Mouse (Mus musculus) kidney, adult 8-10 months (tissue): Measurements from ENCODE around the gene Hs6st1.

Experiments
- DNase-seq, 2 experiments: peaks; one replicate each; pipeline ENCODE4 v3.0.0; 2022

Gene Hs6st1

DNA sequence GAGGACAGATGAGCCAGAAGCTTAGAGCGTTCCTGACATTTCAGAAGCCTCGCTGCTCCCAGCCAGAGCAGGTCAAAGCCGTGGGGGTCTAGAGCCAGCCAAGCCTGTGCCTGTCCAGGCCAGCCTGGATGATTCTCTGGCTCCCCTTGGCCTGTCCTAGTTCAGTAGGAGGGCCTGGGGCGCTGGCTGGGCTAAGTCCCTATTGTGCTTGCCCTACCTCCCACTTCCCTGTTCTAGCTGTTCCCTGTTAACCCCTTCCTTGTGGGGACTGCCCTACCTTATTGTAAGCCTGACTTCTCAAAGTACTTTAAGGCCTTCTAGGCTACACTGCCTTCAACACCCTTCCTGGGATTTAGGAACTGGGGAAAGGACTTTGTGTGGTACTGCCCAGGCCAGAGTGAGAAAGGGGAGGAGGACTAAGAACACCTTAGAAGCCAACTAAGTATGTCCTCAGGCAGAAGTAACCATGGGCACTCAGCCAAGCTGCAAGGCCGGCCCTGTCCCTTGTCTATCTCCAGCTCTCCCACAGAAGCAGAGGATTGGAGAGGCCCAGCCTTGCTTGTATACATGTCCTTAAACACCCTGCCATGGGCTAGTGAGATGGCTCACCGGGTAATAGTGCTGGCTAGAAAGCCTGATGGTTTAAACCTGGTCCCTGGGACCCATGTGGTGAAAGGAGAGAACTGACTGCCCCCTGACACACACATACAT, 22.0 kb downstream of the Hs6st1 start:
- no peak for DNase-seq

DNA sequence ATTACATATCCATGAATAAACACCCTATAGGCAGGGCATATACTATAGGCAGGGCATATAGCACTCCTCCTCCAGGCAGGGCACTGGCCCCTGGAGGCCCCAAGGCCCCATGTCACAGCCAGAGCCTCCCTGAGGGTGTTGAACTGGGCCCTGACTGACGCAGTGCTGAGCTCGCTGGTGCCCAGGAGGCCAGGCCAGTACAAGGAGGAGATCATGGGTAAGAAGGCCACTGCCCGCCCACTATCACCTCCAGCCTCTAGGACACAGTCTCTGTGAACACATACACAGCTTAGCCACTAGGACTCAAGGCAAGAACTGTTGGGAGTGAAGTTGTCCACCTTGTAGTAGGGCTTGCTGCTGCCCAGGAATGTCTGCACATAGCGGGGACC, 22.5 kb downstream of the Hs6st1 start:
- no peak for DNase-seq

DNA sequence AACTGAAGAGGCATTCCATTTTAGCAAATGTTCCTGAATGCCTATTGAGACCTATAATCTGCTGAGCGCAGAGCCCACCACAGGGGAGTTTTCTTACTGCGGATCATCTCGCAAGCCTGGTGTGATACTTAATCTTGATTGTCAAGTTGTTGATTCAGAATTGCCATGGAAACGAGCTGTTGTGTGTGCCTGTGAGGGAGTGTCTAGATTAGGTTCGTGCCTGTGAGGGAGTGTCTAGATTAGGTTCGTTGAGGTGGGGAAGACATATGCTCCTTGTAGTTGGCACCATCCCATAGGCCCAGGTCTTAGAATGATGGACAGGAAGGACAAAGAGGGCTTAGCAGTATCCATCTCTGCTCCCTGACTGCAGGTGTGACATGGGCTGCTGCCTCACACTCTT, 23.0 kb downstream of the Hs6st1 start:
- no peak for DNase-seq

DNA sequence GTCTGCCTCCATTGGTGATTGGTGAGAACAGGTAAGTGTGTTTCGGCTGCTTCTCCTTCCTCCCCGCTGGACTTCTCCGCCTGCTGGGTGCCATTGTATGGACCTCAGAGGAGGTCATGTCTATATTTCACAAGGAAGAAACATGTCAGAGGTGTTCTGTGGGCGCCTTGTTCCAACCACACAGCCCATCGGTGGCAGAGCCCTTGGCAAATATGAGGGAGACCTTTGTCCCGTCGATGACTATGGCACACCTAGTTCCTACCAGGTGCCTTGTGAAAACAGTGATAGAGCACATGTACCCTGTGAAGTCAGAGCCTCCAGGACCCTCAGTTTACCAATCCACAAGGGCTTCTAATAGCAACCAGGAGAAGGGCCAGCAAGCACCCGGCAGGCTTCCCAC, 25.5 kb downstream of the Hs6st1 start:
- DNase-seq, result no peak

DNA sequence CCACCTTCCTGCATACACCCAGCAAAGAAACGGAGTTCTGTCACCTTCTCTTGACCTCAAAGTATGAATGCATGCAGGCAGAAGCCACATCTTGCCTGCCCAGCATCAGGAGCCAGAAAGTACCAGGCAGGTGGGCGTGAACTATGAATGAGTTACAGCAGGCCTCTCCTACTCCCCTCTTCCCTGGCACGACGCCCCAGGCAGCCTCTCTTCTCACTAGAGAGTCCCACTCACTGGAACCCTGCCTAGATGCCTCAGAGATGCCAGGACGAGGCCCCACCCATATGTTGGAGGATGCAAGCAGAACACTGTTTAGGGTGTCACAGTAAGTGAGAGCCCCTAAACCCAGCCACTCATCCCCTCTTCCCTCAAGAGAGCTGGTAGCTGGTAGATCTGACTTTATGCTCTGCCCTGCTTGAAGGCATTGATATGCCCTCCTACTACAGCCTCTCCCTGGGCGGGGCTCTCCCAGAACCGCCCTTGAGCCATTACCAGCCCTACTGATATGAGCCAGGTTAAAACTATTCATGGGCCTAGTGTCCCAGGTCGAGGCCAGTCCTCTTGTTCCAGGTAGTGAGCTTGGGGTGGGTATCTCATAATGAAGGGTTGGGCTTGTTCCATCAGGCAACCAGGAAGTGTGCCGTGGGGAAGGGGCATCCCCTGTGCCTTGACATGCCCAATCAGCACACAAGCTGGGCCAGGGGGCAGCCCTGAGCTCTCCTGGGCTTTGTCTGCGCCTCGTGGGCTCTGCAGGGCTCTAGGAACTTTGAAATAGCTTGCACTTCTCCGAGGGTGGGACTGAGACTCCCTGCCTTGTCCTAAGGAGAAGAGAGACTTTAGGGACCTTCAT, 27.4 kb downstream of the Hs6st1 start:
- DNase-seq, result no peak

DNA sequence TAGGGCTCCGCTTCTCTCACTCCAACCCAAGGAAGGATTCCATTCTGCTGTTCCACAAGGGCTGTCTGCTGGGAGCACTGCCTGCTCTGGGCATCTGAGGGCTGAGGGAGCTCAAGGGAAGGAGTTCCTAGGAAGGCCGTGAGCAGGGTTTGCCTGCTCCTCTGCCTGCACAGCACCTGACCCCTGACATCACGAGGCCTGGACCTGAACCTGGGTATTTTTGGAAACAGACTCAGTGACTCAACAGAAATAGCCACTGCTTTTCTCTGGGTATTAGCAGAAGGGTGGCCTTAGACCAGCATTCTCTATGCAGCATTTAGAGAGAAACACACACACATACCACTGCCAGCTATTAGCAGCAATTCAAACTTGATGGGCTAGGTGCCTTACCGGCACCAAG, 30.2 kb downstream of the Hs6st1 start:
- no peak for DNase-seq

DNA sequence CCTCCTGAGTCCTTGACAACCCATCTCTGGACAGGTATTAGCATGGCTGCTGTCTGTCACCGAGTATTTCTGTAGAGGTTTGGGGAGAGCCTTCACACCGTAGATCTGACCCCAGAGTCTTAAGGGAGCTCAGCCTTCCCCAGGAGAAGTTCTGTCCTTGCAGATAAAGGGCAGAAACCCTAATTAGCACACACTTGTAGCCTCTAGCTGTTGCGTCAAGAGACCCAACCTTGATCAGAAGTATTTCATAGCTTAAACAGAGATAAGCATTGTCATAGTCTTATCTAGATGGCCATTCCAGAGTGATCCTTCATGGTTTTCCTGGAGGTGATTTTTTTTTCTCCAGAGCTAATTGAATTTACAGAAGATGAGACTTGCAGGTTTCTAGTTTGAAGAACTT, 32.2 kb downstream of the Hs6st1 start:
- DNase-seq, result no peak

DNA sequence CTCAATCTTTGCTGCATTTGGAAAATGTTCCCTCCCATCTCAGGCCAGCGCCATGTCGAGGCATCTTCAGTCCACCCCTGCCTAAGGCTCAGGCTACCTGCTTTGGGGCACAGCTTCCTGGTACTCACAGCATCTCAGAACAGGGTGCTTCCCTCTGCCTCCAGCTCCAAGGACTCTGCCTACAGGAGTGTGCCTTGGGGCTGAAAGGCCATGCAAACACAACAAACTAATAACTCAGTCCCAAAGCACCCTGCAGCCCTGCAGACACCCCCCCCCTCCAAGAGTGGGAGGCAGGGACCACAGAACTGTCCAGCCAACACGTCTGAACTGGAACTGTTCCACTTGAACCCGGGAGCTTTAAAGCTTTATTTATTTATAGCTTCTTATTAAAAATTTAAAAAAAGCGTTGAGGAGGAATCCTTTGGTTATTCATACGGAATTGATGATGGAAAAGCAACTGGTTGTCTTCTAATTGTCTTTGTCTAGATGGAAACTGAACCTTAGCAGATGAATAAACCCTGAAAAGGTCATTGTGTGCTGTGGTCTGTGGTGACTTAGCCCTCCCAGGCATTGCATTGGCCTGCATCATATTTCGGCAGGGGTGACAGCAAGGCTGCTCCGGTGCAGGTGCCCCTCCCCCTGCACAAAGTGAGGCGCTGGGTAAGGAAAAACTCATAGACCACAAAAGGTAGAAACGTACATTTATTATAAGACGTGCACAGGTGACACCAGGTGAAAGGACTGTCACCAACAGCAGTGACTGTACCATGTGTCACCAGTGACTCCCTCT, 37.9 kb downstream of the Hs6st1 start:
- DNase-seq, result no peak

DNA sequence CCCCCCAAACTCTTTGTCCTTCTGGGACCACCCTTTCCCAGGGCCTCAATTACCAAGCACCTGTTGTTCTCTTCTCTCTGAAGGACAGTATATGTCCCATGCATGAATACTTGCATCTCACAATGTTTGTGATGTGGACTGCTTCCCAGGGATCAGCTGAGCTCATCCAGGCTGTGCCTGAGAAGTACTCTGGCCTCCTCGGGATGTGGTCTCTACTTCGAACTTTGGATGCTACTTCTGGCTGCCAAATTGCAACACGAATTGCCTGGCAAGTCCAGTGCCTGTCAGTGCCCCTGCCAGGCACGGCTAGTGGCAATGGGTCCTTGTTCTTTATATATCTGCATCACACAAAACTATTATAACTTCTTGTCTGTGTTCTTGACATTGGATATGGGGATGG, 41.8 kb downstream of the Hs6st1 start:
- DNase-seq, result peak; percentile 31 to 37

DNA sequence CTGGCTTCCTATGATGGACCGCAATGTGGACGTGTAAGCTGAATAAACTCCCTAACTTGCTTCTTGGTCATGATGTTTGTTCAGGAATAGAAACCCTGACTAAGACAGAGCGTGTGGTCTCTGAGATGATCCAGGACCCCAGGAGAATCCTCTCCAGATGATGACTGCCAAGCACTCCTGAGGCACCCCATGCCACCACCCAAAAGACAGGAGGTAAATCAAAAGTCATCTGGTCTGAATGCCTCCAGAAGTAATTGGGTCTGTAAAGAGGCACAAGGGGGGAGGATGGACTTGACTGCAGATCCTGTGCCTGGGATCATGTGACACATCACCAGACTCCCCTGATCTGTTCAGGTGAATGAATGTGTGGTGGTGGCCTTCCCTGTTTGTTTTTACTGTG, 44.5 kb downstream of the Hs6st1 start:
- DNase-seq, result no peak

DNA sequence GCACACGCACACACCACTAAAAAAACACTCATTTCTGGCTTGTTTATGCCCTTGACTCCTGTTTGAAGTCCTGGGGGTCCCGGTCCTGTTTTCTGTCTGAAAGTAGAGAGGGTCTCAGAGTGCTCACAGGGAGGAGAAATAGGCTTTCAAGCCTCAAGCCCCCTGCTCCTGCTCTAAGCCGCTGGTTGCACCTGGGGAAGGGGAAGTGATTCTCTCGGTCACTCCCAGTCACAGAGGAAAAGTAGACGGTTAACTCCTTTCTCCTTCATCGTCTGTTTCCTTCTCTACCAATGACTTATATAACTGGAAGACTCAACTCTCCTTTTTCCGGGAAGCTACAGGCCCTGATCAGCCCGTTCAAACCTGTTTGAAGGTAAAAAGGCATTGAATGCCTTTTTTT, 45.5 kb downstream of the Hs6st1 start:
- DNase-seq, result no peak

DNA sequence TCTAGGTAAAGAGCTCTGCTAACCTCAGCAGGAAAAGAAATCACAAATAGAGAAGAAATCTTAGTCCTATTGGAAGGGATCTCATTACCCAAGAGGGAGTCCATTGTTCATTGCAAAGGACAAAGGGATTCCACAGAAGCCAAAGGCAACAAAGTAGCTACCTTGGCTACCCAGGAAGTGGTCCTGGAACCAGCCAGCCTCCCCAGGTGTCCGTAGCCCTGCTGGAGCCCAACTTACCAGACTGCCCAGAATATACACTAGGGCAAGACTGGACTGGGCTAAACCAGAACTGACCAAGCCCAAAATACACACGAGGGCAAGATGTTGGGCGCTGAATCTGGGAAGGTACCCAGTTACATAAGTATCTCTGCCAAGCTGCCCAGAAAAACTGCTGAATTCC, 46.6 kb downstream of the Hs6st1 start:
- no peak for DNase-seq

DNA sequence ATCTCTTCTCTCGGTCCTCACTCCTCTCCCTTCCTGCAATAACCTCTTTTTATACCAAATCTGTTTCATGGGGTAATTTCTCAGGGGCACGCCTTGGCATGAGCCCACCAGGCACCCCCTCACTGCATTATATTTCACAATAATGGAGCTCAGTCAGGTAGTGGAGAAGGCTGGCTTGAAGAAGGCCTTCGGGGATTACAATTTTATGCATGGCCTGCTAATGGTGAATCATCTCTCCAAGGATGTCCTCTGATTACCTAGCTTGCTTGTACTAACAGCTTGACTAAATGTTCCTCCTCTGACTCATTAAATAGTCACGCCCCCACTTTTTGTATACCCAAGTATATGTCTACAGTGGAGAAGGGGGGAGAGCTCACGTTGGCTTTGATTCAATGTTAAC, 48.3 kb downstream of the Hs6st1 start:
- no peak for DNase-seq

DNA sequence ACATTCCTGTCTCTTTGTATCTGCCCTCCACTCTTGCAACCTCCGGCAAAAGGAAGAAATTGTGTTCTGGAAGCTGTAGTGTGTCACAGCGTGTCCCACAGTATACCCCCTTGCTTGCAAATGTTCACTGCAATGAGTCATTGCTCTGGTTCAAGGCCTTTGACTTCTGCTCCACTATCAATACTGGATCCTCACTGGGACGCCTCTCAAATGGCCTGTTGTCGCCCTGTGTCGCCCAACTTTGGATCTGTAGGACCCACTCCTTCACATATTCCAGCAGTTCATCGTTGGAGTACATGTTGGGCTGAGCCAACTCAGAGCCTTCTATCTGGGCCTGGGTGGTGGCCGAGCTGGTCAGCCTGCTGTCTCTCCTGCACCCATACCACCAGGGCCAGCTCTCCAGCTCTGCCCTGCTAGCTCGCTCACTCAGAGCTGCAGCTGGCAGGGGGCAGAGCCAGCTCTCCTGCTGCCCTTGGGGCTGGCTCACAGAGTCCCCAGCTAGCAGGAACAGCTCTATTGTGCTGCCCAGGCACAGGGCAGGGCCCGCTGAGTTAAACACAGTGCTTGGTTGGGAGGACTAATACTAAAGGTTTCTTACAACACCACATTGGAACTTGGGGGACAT, 50.0 kb downstream of the Hs6st1 start:
- DNase-seq, result no peak

DNA sequence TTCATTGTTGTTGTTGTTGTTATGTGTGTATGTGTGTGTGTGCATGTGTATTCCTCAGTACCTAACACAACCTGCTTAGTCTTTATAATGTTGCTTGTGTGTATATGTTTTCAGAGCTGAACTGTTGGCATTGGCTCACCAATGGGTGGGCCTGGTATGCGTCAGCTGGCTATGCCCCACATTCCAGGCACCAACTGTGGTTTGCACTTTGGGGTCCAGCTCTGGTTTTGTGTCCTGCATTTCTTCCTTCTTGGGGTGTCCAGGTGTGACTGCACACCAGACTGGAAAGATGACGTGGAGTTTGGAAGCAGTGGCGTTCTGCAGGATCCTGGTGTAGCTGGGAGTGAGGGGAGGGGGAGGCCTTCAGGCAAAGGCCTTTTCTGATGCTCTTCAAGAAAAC, 50.8 kb downstream of the Hs6st1 start:
- no peak for DNase-seq

DNA sequence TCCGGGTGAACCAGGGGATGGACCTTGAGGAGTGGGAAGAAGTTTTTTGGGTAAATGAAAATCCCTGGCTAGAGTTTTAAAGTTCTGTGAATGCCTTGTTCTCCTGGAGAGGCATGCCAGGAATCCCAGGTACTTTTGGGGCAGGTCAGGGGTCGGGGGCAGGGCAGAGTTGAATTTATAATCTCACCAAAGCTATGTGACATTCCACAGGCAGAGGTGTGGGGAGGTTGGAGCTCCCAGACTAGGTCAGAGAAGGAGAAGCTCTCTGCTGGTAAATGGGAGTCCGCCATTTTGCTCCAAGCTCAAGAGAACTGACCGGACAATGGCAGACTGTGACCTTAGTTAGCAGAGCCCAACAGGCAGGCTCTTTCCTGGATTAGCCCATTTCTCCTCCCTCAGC, 51.2 kb downstream of the Hs6st1 start:
- DNase-seq, result no peak

DNA sequence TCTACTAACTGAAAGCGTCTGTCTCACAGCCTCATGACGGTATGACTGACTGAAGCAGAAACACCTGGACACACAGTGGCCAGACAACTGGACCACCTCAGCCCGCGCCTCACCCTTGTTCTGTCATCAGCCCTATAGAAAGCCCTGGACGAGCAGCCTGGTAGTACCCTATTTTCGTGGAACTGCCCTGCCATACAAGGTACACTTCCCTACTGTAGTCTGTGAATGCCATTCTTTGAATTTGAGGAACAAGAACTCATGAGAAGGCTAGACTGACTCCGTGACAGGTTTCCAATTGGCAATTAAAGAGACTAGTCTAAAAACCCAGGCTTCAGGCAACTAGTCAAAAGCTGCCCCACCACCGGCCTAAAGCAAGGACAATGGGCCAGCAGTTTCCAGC, 53.0 kb downstream of the Hs6st1 start:
- DNase-seq, result no peak

DNA sequence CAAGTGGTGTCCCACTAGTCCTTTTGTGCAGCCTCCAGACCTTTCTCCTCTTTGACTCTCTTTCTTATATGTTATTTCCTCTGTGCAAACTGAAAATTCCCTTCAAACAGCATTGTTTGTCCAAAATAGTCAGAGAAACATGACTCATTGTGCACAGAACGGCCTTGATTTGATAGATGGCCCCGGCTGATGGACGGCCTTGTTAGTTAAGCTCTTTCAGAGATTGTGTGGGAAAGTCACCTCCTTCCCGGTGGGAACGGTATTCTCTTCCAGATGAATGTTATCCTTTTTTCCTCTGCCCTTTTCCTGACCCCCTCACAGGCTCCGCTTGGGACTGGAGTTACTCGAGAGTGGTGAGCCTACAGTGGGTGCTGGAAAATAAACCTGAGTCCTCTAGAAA, 56.9 kb downstream of the Hs6st1 start:
- no peak for DNase-seq

DNA sequence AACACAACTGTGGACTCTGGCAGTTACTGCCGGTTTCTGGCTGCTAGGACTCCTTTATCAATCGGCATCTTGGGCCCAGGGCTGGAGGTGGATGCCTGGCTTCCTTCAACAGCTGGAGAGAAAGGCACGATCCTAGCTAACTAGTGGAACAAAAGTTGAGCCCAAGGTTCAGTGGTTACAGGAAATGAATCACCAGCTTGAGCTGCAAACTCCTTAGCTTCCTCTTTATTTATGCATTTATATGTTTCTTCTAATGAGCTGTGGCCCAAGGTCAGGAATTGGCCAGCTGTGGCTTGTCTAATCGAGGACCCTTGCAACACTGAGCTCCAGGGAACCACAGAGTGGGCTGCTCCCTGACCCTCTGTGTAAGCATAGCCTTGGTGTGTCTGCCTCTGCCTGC, 60.9 kb downstream of the Hs6st1 start:
- peak; percentile 41 to 60 for DNase-seq

DNA sequence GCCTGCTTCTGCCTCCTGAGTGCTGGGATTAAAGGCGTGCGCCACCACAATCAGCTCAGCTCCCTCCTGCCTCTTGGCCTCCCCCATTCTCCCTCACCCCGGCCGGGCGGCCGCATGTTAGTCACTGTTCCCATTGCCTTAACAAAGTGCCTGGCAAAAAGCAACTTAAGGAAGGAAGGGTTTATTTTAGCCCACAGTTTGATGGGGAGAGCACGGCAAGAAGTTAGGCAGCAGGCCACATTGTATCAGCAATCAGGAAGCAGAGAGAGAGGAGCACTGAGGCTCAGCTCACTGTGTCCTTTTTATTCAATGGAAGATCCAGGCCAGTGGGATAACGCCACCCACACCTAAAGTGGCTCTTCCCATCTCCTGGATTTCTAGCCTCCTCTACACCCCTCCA, 61.7 kb downstream of the Hs6st1 start:
- DNase-seq, result no peak

DNA sequence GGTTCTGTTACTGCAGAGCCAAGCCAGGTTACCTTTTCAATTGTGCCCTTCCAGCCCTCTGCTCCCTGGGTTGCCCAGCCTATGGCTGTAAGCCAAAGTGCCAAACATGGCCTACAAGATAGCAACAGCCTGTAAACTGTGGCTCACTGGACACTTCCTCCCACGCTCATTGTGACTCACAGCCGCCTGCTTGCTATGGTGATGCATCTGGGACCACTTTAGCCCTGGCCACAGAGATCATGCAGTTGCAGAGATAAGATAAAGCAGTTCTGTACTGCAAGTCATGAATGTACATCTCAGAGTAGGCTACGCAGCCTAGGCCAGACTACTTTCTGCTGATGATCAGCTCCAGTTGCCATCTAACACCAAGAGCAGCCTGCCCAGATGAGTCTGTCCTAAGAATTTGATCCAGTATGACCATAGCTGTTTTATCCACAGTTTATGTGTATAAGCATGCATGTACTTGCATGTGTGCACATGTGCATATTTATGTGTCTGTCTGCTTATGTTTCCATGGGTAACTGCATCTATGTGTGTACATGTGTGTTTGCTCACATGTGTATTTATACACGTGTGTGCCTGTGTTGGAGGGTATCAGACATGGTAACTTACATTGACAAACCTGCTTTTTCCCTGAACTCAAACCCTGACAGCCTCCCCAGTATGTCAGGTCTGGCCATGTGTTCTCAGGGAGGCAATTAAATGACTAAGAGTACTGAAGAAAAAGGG, 62.3 kb downstream of the Hs6st1 start:
- DNase-seq, result no peak

DNA sequence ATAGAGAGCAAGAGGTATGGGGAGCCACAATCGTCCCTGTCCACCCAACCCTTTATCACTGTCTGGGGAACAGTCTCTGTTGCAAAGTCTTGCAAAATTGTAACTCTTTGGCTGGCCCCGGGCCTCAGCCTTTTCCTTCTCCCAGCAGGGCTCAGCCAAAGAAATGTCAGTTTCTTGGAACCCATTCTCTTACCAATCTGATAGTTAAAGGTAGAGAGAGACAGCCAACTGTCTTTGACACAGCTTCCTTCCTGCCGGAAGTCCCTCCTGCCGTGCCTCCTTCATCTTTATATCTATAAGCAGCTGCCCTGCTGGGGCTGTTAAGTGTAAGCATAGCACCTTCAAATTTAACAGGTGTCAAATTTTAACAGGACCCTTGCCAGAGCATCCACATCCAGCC, 63.0 kb downstream of the Hs6st1 start:
- no peak for DNase-seq

DNA sequence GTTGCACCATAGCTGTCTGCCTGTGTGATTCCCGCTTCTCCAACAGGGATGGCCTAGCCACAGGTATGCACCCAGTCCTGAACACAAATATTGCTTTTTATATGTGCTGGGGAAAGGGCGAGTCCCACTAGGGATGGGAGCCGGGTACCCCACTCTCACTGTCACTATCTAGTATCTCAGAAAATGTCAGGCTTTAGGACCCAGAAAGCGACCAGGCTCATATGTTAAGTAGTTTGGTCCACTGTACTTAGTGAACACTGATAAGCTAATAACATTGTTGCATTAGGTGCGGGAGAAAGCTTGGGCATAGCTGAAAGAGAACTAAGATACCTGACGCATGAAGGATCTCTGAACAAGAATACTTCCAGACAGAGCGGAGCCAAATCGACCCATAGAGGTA, 63.6 kb downstream of the Hs6st1 start:
- no peak for DNase-seq
